Mouse (Mus musculus) retina, adult 2 months (tissue): Measurements from ENCODE around the gene Sdk1.

ENCODE experiments used
- DNase-seq: peaks from one replicate; pipeline ENCODE4 v3.0.0-alpha.2; 2012; ENCODE audit warnings: low read depth, low spot score

Sdk1 gene

DNA sequence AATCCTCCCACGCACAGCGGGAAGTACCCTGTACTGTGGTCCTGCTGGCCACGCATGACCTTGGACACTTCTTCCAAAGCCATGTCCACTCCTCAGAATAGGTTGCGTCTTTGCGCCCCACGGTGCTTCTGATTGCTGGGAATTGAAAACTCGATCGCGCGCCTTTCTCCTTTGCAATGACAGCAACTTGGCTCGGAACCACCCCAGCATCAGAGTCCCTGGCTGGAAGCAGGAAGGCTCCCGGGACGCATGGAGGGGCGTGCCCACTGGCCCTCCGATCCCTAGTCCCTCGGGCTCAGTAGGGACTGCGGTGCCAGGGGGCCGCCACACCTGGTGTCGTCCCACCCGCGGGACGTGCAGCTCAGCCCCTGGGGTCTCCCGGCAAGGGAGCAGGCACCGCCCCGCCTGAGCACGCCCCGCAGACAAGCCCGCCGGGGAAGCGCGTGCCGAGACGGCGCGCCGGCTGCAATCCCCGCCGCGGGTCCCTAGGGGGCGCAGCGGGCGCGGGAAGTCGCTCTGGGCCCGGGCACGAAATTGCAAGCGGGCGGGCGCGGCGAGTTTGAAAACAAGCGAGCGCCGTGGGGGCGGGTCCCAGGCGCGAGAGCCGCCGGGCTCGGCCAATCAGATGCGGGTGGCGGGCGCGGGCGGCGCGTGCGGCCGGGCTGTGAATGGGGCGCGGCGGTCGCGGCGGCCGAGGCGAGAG lies at the start of gene Sdk1:
Gene Sdk1, plus strand, starts transcription at position 650 of the 703 bp plus-strand sequence.
- DNase-seq: peak; percentile 73

DNA sequence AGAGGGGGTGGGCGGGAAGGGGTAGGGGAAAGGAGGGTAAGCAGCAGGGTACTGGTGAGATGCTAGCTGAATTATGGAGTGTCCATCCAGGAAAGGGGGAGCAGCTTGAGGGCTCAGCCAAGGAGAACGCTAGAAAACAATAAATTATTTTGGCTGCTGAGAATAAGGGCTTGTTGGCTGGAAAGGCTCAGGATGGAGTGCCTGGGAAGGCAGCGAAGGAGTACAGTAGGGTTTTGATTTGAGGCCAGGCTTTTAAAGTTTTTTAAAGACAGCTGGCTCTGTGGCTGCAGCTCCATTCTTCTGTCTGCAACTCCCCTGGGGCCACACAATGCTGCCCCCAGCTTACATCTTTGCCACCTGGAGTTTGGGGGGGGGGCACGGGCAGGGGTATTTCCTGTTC lies 44.0 kb upstream of the Sdk1 start:
- DNase-seq: no peak

DNA sequence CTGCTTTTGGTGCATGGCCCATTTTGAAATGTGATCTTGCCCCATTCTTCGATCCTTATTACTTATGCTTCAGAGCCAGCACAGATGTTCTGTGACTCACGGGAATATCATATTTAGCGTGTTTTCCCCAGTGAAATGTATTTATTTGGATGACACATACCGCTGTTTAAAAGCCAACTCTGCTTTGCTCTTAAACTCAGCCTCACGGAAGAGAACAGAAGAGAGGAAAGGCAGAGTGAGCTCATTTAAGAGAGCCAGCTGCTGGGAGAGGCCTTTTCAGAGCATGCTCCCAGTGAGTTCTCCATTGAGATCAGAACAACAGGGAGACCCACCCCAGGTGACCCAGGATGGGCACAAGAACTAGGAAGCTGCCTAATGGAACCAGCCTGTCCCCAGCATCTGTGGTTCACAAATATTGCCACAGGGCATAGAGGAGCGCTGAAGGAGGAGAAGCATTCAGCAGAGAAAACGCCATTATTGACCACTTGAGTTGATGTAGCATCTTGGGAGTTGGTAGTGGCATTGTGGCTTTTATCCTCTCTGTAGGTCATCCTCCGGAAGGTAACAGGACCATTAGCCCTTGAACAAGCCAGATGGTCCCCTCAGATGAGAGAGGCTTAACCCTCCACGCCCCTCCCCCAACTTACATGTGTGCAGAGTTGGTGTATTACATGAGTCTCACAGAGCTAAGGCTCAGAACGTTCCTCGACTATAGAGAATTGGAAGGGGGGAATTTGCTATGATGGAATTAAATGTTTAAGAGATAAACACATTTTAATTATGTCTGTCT lies 38.8 kb upstream of the Sdk1 start:
- no peak for DNase-seq

DNA sequence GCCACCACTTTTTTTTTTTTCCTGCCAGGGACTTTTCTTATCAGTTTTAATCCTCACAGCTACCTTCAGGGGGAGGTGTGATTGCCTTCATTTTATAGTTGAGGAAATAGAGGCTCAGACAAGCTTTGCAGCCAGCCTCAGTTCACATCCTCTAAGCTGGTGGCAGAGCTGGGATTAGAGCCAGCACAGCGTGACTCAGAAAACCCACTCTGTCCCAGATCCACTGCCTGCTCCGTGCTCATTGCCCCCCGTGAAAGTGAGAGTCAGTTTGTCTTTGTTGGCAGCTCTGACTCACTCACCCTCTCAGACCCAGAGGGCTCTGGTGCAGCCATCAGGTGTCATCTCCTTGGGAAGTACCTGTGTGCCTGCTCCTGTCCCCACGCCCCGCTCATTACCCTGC lies 34.2 kb upstream of the Sdk1 start:
- DNase-seq: no peak

DNA sequence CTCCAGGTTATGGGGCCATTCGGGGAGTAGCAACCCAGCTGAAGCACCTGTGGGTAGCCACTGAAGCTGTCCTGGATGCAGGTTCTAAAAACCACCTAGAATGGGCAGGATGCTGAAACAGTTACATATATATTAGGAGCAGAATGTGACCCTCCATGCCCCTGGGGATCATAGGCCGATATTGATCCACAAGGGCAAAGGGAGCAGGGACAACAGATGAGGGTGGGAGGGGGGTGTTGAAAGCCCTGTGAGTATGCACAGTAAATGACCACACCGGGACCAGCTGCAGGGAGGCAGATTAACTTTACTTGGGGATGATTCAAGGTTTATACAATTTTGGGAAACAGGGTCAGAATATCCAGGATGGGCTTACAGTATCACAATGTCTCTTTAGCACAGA lies 16.0 kb upstream of the Sdk1 start:
- no peak for DNase-seq

DNA sequence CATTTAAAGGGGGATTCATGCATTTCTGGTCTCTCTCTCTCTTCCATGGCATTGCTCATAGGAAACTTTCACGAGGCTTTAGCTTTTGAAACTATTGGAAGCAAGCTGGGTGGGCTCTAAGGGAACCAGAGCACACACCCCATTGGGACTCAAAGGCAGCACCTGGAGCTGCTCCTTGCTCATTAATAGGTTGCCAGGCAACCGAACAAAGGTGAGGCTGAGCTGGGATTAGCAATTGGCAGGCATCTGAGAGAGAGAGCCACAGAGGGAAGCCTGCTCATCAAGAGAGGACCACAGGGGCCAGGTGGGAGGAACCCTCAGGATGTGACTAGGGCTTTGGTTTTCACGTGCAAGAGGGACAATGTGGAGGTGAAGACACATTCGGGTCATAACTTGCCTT lies 7.0 kb upstream of the Sdk1 start:
- no peak for DNase-seq

DNA sequence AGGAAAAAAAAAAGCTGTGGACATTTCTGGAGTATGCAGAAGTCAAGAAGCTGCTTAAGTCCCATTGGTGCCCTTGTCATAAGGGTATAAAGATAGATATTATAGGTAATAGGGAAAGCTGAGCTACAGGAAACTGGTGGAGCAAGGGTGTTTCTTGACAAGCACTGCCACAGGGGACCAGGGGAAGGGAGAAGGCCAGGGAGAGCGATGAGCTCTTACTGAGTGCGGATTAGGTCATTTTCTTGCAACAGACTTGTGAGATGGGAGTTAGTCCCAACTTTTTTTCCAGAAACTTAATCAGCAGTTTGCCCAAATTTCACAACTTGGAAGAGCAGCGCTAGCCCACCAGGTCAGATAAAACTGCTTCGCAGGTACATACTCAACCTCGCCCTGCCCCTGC lies 1.9 kb upstream of the Sdk1 start:
- DNase-seq: no peak

DNA sequence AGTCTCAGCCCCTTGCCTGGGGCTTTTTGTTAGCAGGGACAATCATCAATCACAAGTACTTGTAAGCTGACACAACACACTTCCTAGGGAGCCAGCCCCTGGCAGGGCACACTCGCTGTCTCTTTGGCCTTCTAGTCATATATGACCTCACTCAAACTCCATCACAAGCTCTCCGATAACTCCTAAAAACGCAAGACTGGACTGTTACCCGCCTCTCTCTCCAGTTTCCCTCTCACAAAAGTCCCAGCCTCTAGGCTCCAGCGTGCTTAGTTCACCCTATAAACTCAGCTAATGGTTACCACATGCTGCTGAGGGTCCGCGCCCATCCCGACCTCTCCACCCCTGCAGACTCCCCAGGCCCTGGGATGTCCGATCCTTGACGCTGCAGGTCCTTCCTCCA lies 849 bp upstream of the Sdk1 start:
- DNase-seq: no peak

DNA sequence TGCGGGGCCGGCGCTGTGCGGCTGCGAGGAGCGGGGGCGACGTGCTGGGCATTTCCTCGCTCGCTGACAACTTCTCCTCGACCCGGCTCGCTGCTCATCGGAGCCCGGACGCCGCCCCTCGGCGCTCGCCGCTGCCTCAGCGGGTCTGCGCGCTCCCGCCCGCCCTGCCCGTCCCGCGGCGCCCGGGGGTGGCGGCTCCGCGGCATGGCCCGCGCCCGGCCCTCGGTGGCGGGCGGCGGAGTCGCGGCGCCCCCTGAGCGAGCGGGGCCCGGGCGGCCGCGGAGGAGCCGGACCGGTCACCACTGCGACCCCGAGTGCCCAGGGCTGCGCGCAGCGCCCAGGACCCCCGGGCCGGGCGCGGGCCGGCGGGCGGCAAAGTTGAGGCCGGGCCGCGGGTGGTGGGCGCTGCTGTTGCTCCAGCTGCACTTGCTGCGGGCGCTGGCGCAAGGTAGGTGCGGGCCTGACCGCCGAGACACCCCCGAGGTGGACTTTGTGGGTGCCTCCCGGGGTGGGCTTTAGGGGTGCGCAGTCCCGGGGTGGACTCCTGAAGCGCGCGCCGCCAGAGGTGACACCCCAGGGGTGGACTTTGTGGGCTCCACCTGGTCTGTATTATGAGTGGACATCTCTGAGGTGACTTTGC lies 475 bp downstream of the Sdk1 start:
- DNase-seq: no peak

DNA sequence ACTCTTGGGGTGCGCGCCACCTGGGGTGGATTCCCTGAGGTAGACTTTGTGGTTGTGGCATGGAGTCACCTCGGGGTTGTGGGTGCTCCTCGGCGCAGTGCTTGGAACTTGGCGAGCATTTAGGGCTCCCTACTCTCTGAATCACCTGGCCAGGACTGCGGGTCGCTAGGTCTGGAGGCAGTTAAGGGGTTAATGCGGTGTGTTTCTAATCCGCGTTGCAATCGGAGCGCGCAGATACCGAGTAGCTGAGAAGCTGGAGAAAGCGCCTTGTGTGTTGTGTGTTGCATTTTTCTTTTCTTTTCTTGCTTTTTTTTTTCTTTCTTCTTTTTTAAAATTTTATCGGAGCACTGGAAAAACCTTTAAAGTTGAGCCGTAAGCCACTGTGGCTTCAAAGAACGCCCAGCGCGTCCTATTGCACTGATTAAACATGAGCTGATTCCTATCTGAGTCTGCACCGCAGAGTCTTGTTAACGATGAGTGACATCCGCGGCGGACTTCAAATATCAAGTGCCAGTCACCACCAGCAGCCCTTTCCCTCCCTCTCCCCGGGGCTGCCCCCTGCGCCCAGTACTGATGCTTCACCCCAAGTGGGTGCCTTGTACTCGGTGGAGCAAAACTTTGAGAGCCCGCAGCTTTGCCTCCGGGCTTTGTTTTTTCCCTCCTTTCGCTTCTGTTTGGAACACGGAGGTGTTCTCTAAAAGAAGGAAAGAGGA lies 2.1 kb downstream of the Sdk1 start:
- DNase-seq: no peak

DNA sequence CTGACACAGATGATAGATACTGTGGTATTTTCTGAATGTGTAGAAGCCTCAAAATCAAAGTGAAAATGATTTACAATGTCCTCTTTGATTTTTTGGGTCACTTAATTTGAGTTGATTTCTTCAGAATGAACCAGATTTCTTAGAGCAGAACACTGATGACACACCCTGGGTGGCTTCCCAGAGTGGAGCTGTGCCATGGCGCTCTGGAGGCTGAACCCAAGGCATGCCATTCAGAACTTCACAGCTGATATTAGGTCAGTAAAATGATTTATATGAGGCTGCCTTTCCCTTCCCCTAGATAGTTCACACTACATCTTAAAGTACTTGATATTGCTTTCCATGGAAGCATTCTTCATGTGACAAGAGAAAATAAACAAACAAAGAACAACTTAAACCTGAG lies 23.0 kb downstream of the Sdk1 start:
- no peak for DNase-seq

DNA sequence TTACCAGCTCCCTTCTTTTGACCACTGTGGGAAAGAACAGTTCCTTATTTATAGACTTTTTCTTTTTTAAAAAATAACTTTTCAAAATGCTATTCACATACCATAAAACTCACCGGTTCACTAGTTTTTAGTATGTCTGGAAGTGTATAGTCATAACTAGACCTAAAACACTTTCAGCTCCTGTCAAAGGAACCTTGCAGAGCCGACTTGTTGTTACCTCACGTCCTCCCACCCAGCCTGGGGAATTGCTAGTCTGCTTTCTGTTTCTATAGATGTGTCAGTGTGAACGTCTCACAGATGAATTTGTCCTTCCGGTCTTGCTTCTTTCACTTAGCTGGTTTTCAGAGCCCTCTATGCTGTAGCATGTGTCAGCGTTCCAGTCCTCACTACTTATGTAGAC lies 35.8 kb downstream of the Sdk1 start:
- DNase-seq: no peak

DNA sequence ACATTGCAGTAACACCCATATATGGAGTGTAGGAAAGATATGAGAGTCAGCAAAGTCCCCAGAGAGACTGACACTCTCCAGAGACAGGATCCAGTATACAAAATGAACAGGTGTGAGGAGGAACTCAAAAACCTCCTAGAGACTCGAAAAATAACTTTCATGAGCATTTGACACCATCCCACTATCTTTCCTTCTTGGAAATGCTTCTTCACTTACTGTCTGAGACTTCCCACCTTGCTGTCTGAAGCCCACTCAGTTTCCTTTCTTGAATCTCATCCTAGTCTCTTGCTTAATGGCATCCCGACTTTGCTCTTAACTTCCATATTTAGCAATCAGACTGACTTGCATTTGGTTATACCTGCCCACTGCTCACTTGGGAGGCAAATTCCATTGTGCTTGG lies 40.5 kb downstream of the Sdk1 start:
- DNase-seq: no peak

DNA sequence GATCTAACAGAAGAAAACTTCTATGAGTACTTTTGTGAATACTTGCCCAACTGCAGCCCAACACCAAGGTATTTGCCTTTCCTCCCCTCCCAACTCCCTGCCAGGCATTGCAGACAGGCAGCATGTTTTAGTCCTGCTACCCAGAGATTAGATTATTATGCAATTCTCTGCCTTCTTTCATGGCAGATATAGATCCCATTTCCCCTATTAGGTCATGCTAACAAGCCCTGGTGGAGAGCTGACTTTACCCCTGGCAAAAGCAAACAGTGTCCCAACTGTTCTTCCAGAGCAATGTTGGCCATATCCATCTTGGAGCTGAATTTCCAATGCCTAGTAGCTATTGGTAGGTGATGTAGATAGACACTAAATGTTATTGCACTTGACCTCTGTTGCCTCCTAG lies 48.3 kb downstream of the Sdk1 start:
- no peak for DNase-seq

DNA sequence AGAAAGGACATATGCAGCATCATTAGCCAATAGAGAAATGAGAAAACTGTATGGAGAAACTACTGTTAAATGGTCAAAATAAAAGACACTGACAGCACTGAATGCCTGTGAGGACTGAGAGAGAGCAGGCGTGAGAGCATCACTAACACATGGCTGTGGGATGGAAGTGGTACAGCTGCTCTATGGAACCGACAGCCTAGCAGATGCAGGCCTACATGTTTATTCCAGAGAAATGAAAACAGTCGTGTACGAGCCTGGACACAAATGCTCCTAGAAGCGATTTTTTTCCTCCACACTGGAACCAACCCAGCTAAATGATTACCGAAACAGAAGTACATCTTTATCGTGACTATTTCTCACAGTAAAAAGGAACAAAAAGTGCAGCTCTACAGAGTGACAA lies 54.0 kb downstream of the Sdk1 start:
- no peak for DNase-seq

DNA sequence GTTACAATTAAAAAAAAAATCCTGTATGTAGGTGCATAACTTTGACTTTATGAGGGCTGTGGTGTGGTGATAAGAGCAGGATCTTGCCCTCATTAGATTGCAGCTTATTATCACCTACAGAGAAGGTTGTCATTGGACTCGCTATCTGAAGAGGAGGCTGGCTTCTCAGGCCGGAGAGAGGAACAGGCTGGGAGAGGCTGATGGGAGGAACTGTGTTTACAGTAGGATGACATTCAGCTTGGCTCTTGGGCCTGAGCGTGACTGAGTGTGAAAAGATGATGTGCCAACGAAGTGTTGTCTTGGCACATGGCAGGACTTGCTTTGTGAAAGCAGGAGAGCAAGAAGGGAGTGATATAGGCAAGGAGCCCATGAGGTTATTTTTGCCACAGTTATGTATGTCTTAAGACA lies 61.0 kb downstream of the Sdk1 start:
- DNase-seq: no peak

DNA sequence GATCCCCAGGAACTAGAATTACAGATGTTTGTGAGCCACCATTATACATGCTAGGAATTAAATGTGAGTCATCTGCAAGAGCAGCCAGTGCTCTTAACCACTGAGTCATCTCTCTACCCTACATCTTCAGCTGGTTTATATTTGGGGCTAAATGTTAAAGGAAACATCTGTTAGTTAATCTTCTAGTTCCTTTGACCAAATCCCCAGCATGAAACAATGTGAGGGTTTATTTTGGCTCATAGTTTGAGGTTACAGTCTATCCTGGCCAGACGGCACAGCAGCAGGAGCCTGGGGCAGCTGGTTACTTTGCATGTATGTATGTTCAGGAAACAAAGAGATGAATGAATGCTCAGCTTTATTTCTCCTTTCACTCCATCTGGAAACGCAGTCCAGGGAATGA lies 62.5 kb downstream of the Sdk1 start:
- DNase-seq: no peak

DNA sequence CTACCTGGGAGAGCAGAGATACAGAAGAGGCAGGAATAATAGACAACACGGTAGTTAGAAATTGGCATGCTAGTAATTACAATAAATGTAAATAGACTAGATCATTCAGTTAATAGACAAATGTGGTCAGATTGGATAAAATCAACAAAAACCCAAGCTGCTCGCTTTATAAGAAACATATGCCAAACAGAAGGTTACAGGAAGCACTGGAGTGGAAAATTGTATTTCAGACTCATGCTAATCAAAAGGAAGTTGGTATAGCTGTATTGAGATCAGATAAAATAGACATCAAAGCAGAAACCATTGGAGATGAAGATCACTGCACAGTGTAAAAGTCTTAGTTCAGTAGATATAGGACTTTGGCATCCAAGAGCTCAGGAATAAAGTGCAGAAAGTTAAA lies 63.4 kb downstream of the Sdk1 start:
- DNase-seq: no peak

DNA sequence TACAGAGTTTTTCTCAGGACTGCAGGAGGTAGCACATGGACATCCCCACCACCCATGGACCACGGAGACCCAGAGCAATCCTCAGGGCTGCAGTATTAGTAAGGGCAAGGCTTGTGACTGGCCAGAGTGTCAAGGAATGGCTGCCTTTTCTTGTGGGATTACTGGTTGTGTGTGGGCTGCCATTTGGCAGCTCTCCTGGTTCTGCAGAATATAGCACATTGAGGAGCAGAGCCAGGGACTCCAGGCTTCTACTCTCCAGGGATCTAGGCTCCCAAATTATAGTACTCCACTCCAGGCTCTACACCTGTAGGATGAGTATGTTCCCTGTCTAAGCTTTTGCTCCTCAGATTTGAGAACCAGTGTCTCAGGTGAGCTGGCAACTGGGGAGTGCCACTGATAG lies 69.4 kb downstream of the Sdk1 start:
- DNase-seq: no peak

DNA sequence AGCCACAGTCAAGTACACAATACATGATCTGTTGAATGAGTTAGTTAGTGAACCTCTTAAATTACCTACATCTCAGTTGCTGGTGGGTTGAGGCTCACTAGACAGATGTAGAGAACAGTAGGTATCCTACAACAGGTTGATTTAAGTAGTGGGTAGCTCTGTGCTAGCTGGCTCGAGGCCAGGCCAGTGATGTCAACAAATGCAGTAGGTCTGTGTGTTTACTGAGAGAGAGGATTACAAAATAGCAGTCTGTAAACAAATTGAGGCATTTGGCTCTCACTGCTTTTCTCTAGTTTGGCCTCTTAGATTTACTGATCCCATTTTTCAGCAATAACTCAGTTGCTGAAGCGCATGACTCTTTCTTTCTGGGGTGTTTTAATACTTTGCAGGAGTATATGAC lies 70.5 kb downstream of the Sdk1 start:
- no peak for DNase-seq

DNA sequence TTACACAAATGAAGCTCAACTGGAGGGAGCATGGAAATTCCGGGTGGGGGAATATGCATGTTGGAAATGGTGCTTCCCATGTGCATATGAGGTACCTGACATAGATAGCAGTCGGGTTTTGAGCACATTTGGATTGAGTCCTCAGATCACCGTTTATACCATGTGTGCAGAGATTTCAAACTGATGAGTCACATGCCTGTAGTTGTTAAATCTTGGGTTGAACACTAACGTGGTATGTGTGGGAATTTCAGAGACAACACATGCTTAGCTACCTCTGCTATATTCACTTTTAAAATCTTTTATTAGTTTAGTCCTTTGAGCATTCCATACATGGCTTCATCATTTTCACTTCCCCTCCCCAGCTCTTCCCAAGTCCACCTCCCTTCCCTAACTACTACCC lies 71.0 kb downstream of the Sdk1 start:
- no peak for DNase-seq

DNA sequence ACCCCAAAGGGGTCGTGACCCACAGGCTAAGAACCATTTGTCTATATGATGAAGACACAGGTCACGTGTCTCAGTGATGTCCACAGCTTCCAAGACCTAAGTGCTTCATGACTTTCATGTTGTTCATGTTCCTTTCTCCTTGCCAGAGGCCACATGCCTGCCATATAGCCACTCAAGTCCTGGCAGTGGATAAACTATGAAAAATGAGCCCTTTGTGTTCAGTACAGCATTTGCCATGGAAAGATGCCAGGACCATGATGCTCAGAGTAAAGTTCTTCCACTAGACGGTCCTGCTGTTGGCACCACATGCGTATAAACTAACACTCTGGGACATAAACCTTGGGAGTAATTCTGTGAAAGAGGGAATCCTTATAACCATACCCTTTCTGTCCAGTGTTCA lies 75.8 kb downstream of the Sdk1 start:
- no peak for DNase-seq
